Mouse (Mus musculus) layer of hippocampus, adult 18-20 months (tissue): Measurements from ENCODE around the gene Zfp367. TPM values are rescaled to one million over a fixed set of nuclear protein-coding genes. Genes with fewer than 3 reads are reported as not detected.

Experiments
- DNase-seq, 2 experiments: peaks; one replicate each; pipeline ENCODE4 v3.0.0; 2022; ENCODE audit warnings: low spot score in 2 of 2
- total RNA-seq, 2 experiments: library from RNA; stranded (reverse); gene quantifications; 2 replicates each; pipeline ENCODE4 v1.2.3; 2021

Gene Zfp367
- total RNA-seq, 2 experiments from 2014 or later: 13.8 to 17.4 TPM

GRCm38 (mm10) chr13:64155171-64155571 is 2.2 kb upstream of the Zfp367 start:
- DNase-seq: no peak

DNA sequence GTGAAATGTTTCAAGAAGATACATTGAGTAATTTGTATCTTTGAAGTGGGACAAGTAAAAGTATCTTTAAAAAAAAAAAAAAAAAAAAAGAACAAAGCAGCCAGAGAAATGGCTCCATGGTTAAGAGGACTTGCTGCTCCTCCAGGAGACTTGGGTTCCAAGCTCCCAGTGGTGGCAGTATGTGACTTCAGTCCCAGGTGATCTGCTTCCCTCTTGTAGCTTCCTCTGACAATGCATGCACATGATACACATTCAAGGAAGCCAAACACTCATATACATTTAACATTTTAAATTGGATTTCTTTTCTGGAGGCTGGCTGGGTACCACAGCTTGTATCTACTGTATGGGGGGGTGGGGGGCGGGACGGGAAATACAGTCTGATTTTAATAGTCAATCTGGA is 1.6 kb upstream of the Zfp367 start:
- DNase-seq: no peak

DNA sequence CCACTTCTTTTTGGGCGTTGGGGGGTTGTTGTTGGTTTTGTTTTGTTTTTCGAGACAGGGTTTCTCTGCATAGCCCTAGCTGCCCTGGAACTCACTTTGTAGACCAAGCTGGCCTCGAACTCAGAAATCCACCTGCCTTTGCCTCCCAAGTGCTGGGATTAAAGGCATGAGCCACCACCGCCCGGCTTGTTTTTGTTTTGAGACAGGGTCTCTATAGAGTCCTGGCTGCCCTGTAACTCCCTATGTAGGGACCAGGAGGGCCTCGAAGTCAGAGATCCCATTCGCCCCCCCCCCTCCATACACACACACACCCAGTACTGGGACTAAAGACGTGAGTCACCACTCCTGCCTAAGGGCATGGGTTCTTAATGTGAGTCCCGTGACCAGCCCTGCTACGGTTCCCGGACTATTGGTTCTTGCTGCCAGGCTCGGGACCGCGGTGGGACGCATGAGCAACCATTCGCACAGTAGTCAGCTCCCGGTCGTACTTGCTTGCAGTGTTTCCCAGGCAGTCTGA is 807 bp upstream of the Zfp367 start:
- DNase-seq: peak in 1 of 2 experiments; percentile 15

DNA sequence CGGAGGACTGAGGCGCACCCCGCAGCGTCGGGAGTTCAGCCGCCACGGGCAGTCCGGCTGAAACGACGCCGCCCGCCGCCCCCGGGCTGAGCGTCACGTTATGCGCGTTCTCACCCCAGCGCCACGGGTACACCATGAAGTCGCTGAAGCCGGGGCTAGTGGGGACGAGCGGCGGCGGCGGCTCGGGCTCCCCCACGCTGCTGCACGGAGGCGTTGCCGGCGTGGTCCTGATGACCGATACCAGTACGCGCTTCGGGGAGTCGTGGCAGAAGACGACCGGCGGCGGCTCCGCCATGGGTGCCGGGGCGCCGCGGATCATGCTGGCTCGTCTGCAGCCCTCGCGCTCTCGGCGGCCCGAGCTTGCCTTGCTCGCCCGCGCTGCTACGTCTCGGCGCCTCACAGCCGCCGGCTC is 325 bp downstream of the Zfp367 start:
- no peak for DNase-seq

DNA sequence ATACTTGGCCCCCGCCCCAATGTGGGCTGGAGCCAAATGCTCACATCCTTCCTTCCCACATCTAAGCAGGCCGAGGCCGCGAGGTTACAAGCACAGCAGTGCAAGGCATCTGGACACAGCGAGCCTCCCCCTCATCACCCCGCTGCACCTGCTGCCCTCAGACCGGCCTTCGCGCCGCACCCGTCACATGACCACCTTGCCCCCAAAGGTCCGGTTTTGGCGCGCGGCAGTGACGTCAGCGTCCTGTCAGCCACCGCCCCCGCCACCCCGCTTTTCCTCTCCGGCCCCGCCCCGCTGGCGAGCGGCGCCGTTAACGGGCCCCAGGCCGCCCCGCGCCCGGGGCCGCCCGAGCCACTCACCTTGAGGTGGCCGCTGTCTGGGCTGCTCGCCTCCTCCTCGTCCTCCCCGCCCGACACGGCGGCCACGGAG is 747 bp downstream of the Zfp367 start:
- DNase-seq: peak; percentile 46 to 52

DNA sequence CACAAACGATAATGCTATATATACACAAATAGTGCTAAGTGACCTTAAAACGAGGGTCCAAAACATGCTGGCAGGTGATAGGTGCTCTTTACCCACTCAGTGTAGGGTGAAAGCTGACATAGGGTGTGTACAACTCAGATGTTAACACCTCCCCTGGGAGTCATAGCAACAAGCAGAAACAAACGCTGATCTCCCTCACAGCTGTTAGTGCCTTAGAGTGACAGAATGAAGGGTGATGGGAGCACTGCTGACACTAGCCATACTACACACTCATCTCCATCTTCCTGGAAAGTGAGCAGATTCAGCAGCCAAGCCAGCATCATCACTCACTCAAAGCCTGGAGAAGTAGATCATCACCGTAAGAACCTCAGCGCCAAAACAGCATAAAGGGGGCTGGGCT is 2.9 kb downstream of the Zfp367 start:
- DNase-seq: no peak

DNA sequence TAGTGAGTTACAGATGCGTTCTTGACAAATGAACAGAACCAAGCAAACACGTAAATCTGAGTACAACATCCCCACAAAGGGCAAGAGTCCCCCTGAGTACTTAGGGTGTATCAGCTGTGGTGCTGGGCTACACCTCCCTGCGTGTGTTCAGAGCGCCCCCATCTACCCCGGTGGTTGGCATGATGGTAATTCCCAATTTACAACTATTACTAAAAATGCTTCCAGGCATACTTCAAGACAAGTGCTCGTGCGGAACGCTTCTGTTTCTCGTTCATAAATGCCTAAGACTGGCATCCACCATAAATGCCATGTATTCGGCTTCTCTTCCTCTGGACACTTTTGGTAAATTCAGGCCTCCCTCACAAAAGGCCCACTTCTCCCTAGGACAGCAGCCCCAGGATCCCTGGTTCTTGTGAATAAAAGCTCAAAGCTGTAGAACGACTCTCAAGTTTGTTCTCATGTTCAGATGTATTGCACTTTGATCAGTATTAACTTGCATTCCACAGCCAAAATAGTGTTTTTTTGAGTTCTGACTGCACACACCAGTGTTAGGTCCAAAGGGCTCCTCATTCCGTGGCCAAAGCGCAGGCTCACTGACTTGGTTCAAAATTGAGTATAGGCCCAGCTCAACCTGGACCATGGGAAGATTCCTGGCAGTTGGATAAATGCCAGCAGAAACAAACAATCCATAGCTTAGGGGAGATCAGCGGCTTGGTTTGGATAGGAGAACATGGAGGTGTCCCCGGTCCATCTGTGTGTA is 23.2 kb downstream of the Zfp367 start:
- DNase-seq: peak in 1 of 2 experiments; percentile 52

DNA sequence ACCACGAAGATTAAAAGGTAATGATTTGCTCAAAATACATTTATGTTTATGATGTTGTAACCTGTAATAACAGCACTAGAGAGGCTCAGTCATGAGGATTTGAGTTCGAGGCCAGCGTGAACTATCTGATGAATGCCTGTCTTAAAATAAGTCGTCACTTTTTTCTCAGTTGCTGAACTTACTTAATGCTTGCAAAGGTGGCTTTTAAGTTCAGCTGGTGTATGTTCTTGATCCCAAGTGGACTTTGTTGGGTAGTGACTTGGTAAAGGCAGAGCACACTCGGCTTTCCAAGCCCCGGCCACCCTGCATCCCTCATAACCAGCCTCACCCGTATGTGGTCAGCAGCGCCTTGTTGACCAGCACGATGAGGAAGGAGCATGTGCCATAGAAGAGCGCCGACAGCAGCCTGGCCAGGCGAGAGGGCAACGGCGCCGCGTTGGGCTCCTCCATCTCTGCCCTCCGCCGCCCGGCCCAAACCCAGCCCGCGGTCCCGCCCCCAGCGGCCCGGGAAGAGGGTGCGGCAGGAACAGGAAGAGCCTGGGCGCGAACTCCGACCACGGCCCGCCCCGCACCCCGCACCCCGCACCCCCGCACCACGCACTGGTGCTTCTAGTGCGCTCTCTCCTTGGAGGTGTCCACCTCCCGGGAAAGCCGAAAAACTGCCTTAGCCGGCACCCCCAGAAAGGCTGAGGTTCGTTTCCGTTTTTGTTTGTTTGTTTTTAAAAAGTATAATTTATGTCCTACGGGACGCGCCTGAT is 24.0 kb downstream of the Zfp367 start, which contains the start of gene Slc35d2:
Slc35d2 (minus strand) TSS at position 511 of the 758 bp plus-strand sequence.
- DNase-seq: no peak

GRCm38 (mm10) chr13:64126316-64126715 is 26.7 kb downstream of the Zfp367 start:
- DNase-seq: no peak

DNA sequence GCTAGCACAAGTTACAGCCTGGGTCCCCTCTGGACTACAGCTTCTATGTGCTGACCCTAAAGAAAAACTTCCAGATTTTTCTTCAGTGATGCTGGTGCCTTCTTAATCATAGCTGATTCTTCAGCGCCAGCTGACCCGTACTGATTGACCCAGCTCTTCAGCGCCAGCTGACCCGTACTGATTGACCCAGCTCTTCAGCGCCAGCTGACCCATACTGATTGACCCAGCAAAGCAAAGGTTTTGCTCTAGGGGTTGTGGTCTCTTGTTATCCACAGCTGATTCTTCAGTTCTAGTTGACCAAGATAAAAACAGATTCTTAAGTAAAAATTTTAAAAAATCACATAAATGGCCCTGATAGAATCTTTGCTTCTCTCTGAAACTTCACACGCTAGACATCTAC is 28.1 kb downstream of the Zfp367 start:
- no peak for DNase-seq

DNA sequence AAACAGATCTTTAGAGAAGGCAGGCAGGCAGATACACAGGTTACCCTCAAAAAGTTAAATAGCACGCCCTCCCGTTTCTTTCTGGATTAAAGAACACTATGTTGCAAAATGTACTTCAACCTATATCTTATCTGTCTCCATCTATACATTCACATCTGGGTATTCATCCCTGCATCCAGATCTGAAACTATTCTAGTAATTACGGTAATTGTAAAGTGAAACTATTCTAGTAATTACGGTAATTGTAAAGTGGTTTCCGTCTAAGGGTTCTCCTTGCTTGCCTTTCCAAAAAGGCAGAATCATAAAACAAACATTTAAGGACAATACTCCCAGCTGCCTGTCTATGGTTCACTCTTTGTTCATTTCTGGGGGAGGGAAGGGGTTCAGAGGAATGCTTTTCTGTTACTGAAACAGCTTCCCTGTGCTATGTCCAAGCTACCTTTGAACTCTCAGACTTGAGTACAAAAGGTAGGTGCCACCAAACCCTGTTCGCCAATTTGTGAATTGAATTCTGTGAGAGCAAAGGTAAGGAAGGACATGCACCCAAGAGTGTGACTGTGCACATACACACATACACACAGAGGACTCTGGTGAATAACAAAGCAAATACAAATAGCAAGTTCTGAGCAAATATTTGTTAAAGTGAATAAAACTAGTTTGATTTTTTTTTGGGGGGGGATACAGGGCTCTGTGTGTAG is 29.4 kb downstream of the Zfp367 start:
- DNase-seq: no peak

DNA sequence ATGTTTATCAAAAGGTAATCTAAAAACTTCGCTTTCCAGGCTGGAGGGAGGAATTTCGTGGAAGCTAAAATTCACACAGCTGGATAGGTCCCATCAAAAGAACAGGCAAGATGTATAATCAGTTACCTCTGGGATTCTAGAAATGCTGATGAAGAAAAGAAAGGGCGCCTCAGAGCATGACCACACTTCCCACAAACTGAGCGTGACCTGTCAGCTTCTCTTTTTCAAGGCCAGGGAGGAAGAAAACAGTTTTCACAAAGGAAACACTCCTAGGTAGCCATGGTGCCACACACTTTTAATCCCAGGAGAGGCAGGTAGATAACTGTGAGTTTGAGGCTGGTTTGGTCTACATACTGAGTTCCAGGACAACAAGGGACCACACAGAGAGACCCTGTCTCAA is 32.2 kb downstream of the Zfp367 start:
- no peak for DNase-seq

DNA sequence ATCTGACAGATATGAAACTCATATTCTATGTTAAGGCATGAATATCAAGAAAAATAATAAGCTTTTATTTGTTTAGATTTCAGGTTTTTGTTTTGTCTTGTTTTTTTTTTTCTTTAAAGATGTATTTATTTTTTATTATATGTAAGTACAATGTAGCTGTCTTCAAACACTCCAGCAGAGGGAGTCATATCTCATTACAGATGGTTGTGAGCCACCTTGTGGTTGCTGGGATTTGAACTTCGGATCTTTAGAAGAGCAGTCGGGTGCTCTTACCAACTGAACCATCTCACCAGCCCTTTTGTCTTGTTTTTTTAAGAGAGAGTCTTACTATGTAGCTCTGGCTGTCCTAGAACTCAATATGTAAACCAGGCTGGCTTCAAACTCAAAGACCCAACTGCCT is 35.6 kb downstream of the Zfp367 start:
- DNase-seq: no peak

DNA sequence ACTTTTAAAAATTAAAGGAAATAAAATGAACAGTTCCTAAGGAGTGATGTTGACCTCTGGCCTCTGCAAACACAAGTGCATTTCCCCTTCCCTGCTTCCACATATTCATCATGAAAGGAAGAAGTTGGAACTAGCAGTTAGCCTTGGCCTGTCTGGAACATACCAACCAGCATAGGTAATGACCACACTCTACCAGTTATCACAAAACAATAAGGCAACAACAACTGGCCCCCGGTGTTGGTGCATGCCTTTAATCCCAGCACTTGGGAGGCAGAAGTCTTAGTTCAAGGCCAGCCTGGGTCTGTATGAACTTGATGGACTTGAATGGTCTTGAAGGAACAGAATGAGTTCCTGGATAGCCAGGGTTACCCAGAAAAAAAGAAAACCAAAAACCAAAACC is 42.6 kb downstream of the Zfp367 start:
- DNase-seq: no peak

- DNase-seq: no peak
Observed at GRCm38 (mm10) chr13:64108381-64108850, 44.6 kb downstream of the Zfp367 start.

DNA sequence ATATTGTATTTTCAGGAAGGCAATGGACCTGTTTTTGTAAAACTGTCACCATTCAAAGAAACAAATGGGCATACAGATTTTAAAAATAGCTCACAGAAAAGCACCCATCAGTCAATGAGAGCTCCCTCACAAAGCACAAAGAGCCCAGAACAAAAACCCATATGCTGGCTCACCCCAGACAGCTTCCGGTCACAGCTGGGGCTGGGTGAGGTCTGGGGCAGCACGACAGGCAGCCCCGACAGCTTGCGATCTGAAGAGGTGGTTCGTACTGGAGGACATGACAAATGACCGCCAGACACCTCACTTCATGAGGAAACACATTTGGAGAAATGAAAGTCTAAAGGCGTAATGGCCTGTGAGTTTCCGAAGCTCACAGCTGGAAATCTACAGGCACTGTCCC is 45.5 kb downstream of the Zfp367 start:
- DNase-seq: no peak

GRCm38 (mm10) chr13:64107105-64107504 is 45.9 kb downstream of the Zfp367 start:
- DNase-seq: no peak

GRCm38 (mm10) chr13:64105690-64106089 is 47.3 kb downstream of the Zfp367 start:
- DNase-seq: no peak

- DNase-seq: peak in 1 of 2 experiments; percentile 56
Observed at GRCm38 (mm10) chr13:64100186-64100585, 52.8 kb downstream of the Zfp367 start.

- peak in 1 of 2 experiments; percentile 17 for DNase-seq
Observed at GRCm38 (mm10) chr13:64098992-64099391, 54.0 kb downstream of the Zfp367 start.

DNA sequence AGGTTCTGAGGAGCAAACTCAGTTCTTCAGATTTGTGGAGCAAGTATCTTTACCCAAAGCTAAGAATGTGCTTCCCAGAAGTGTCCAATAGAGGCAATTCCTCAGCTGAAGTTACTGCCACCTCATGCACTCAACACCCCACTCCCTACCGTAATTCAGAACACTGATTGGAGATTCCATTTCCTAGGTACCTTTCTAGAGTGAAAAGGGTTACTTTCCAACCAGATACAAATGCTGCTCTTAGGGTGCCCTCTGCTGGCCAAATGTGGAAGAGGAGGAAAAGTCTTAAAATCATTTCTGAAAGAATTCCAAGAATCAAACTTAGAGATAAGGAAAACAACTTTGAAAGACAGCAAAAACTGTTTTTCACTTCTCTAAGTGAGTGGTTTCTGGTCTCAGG is 59.7 kb downstream of the Zfp367 start:
- DNase-seq: peak; percentile 8 to 77
